Mouse (Mus musculus) lung, adult 2 months (tissue): ENCODE results near the gene Sec14l4.

Experiments
- CTCF ChIP-seq: fragments of 200-500 bp; IDR thresholded peaks from 2 replicates; pipeline ENCODE4 v1.5.1; 2011; ENCODE audit warnings: mild to moderate bottlenecking, low read length, control low read depth; ENCODE audit not compliant: insufficient read depth
- POLR2A ChIP-seq: fragments of 200-500 bp; IDR thresholded peaks from 2 replicates; pipeline ENCODE4 v1.6.1; 2011; ENCODE audit warnings: low read depth, mild to moderate bottlenecking, control low read depth, low read length, borderline replicate concordance; ENCODE audit errors: extremely low read depth

DNA sequence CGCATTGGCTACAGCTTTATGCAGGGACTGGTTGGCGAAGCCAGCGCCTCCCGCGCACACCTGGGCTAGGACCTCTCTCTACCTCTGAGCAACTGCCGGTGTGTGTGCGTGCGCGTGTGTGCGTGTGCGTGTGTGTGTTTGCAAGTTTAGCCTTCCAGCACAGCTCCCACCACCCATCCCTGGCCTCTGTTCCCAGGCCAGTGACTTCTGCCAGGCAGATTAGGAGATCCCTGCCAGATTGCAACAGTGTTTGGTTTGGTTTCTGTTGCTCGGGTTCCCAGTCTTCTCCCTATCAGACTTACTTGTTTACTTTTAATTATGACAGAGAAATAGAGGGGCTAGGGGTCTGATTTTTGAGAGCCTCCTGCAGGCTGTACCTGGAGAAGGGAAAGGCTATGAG, 699 bp downstream of the Sec14l4 start:
- TF ChIP-seq CTCF, result no peak
- peak; percentile 13; the same call in 1 of the 2 replicates for TF ChIP-seq POLR2A
